Mouse (Mus musculus) ES-E14 (cell line): ENCODE measurements around the gene Samd14. TPM values are rescaled to one million over a fixed set of nuclear protein-coding genes. Genes with fewer than 3 reads are reported as not detected.

ENCODE experiments used
- DNase-seq: peaks from one replicate; pipeline ENCODE4 v3.0.0-alpha.2; 2013; ENCODE audit warnings: low read depth, low spot score
- H3K27ac ChIP-seq: 2 replicates; pipeline ENCODE4 v1.5.1; 2012; ENCODE audit warnings: low read depth, mild to moderate bottlenecking, low read length, moderate library complexity, mixed read lengths; ENCODE audit not compliant: poor library complexity, insufficient read depth, severe bottlenecking
- H3K36me3 ChIP-seq: 2 replicates; pipeline ENCODE4 v1.6.1; 2012; ENCODE audit warnings: mild to moderate bottlenecking, low read length, moderate library complexity, mixed read lengths; ENCODE audit not compliant: control insufficient read depth, poor library complexity, insufficient read depth, severe bottlenecking
- H3K4me1 ChIP-seq, 2 experiments: fragments of 150-350 bp in 1 of 2; sonication (generic) in 1 of 2; 2 replicates each; pipeline ENCODE4 v1.6.1; 2012; ENCODE audit warnings: low read length in 2 of 2, mild to moderate bottlenecking in 1 of 2, mixed read lengths in 1 of 2; ENCODE audit not compliant: control insufficient read depth in 2 of 2, insufficient read depth in 2 of 2, poor library complexity in 1 of 2
- H3K4me3 ChIP-seq, 2 experiments: fragments of 150-350 bp in 1 of 2; sonication (generic) in 1 of 2; 2 replicates each; pipeline ENCODE4 v1.5.1; 2012; ENCODE audit warnings: low read length in 2 of 2, low read depth in 1 of 2, mild to moderate bottlenecking in 1 of 2, mixed read lengths in 1 of 2; ENCODE audit not compliant: insufficient read depth in 1 of 2, poor library complexity in 1 of 2, severe bottlenecking in 1 of 2
- H3K9ac ChIP-seq: 2 replicates; pipeline ENCODE4 v1.6.1; 2012; ENCODE audit warnings: low read depth, mild to moderate bottlenecking, low read length, mixed read lengths; ENCODE audit not compliant: poor library complexity, insufficient read depth, severe bottlenecking
- H3K9me3 ChIP-seq: fragments of 150-350 bp; sonication (generic); 2 replicates; pipeline ENCODE4 v1.6.1; 2012; ENCODE audit warnings: low read depth, mild to moderate bottlenecking, low read length; ENCODE audit not compliant: control insufficient read depth, insufficient read depth
- CHD2 ChIP-seq: IDR thresholded peaks from 2 replicates; pipeline ENCODE4 v1.6.1; 2014; ENCODE audit warnings: mild to moderate bottlenecking, low read depth, low read length, inconsistent platforms
- HCFC1 ChIP-seq: IDR thresholded peaks from 2 replicates; pipeline ENCODE4 v1.6.1; 2012; ENCODE audit warnings: low read length, inconsistent platforms, borderline replicate concordance; ENCODE audit not compliant: insufficient read depth
- MAFK ChIP-seq: IDR thresholded peaks from 2 replicates; pipeline ENCODE4 v1.6.1; 2014; ENCODE audit warnings: mild to moderate bottlenecking, low read depth, low read length, inconsistent platforms; ENCODE audit not compliant: insufficient read depth
- ZC3H11A ChIP-seq: IDR thresholded peaks from 2 replicates; pipeline ENCODE4 v1.6.1; 2012; ENCODE audit warnings: low read depth, mild to moderate bottlenecking, inconsistent platforms, low read length, borderline replicate concordance
- ZNF384 ChIP-seq: IDR thresholded peaks from 2 replicates; pipeline ENCODE4 v1.6.1; 2012; ENCODE audit warnings: low read depth, low read length, inconsistent platforms
- in situ Hi-C, 2 experiments: fragments of 600-800 bp; cut with MboI; formaldehyde crosslinking; loops; one replicate each; pipeline ENCODE4 v1.15.1; 2025; ENCODE audit warnings: low sequenced_read_pairs in 2 of 2, inconsistent platforms in 1 of 2; ENCODE audit not compliant: unreplicated experiment in 2 of 2
- total RNA-seq: library from RNA; depleted of rRNA; stranded (reverse); fragments of 300-350 nt; gene quantifications from 2 replicates; pipeline ENCODE4 v1.2.3, GENCODE M21; 2012

Gene Samd14
- total RNA-seq, 1 experiment, result 0.89 TPM

DNA sequence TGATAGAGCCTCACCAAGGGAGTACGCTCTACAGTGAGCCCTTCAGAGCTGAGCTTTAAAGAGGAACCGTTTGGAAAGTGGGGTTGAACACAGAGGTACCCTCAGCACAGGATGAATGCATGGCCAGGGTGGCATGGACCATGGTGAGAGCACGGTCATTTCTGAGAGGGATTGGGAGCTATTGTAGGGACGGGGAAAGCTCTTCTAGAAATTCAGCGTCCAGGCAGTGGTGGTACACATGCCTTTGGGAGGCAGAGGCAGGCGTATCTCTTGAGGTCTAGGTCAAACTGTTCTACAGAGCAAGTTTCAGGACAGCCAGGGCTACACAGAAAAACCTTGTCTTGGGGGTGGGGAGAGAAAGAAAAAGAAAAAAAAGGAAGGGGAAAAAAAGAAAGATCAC is 12.7 kb upstream of the Samd14 start:
- no peak for TF ChIP-seq HCFC1
- TF ChIP-seq CHD2, result no peak
- Histone ChIP-seq H3K4me1 (peaks cover 0 to 23% of the 10 kb centered on the region in 2 experiments; a peak in 2 of 4 replicates), H3K9ac (no peak overlapping the region), H3K4me3 (no peak overlapping the region), H3K27ac (no peak overlapping the region), H3K9me3 (no peaks in the 10 kb centered on the region), H3K36me3 (peaks cover 21% of the 10 kb centered on the region)
- DNase-seq, result no peak
- in situ Hi-C loops, result no loop called here

DNA sequence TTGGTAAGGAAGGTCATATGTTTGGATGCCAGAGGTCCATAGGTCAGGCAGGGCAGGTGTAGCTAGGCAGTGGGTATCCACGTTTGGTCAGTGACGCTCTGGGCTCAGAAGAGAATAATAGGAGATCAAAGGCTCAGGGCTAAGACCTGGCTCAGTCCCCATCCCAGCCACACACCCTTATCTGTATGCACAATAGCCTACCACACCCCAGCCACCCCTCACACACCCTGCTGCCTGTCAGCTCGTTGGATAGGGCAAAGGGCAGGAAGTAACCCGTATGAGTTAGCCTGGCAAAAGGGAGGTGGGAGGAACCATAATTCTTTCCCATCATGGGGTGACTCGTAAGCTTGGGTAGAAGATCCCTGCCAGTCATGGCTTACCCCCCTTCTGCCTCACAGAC is 12.1 kb upstream of the Samd14 start:
- no peak for DNase-seq
- Histone ChIP-seq H3K27ac (no peak overlapping the region), H3K4me1 (peaks cover 0 to 17% of the 10 kb centered on the region in 2 experiments; a peak in 2 of 4 replicates), H3K9me3 (no peaks in the 10 kb centered on the region), H3K9ac (no peak overlapping the region), H3K36me3 (peaks cover 25% of the 10 kb centered on the region), H3K4me3 (no peak overlapping the region)
- no peak for TF ChIP-seq CHD2
- no peak for TF ChIP-seq HCFC1
- no peak for TF ChIP-seq ZNF384
- no peak for TF ChIP-seq ZC3H11A
- no peak for TF ChIP-seq MAFK
- in situ Hi-C loops, result no loop called here

DNA sequence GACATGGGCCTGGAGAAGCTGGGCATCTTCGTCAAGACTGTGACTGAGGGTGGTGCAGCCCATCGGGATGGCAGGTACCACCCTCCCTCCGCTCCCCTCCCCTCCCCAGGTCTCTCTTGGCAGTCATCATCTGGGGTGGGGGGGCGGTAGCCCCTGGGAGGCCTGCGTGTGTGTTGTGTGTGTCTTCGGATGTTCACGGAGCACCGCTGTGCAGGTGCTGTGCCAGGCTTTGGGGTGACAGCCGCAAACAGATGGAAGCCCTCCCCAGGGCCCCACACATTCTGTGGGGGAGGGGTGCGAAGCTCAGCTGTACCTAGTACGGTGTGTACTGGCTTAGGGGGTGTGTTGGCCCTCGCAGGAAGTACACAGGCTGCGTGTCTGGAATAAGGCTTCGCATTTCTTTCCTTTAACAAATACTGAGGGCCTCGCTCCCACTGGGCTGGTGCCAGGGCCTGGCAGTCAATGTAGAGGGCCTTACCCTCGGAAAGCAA is 11.6 kb upstream of the Samd14 start:
- Histone ChIP-seq H3K4me1 (peaks cover 0 to 17% of the 10 kb centered on the region in 2 experiments; a peak in 2 of 4 replicates), H3K27ac (no peak overlapping the region)

DNA sequence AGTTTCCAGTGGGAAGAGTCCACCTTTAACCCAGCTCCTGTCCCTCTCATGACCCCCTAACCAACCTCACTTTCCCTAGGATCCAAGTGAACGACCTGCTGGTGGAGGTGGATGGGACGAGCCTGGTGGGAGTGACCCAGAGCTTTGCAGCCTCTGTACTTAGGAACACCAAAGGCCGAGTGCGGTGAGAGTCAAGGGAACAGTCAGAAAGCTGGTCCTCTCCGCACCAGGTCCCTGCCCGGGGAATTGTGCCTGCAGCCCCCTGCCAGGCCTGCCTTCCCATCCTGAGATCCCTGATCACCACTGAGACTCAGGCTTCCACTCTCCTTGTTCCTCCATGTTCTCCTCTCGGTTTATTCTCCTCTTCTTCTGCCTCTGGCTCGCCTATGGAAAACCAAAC is 9.6 kb upstream of the Samd14 start:
- peaks cover 0 to 9% of the 10 kb centered on the region in 2 experiments; a peak in 1 of 4 replicates for H3K4me1 ChIP-seq
- H3K36me3 ChIP-seq, result peaks cover 33% of the 10 kb centered on the region
- no peak overlapping the region for H3K9ac ChIP-seq
- H3K27ac ChIP-seq, result no peak overlapping the region
- DNase-seq, result no peak
- H3K4me3 ChIP-seq, result no peak overlapping the region
- in situ Hi-C loops, result no loop called here
- no peaks in the 10 kb centered on the region for H3K9me3 ChIP-seq
- no peak for TF ChIP-seq HCFC1
- no peak for TF ChIP-seq ZC3H11A
- TF ChIP-seq CHD2, result no peak
- no peak for TF ChIP-seq ZNF384
- TF ChIP-seq MAFK, result no peak

More for the DNA sequence above, 11.6 kb upstream of the Samd14 start:
- Histone ChIP-seq H3K9me3 (no peaks in the 10 kb centered on the region), H3K4me3 (no peak overlapping the region), H3K9ac (no peak overlapping the region), H3K36me3 (peaks cover 26% of the 10 kb centered on the region)
- no peak for TF ChIP-seq CHD2
- TF ChIP-seq ZNF384, result no peak
- no peak for TF ChIP-seq MAFK
- TF ChIP-seq HCFC1, result no peak
- TF ChIP-seq ZC3H11A, result no peak
- in situ Hi-C loops, result no loop called here
- DNase-seq, result no peak

DNA sequence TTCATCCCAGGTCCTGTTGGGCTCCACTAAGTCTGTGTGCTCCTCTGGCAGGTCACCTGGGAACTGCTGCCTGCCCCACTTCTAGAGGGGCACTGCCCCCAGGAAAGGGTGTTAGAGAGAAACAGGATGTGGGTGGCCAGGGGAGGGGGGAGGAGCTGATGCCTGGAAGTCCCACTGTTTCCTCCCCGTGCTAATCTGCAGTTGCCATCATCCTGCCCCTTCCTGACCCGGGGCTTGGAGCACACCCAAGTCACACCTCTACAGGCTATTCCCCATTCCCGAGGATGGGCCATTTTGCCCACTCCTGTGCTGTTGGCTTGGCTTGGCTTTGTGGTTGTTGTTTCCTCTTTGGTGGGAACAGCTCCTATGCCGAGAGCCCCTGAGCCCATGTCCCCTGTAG is 9.1 kb upstream of the Samd14 start:
- Histone ChIP-seq H3K9ac (no peak overlapping the region), H3K4me1 (peaks cover 0 to 9% of the 10 kb centered on the region in 2 experiments; a peak in 1 of 4 replicates), H3K36me3 (peaks cover 34% of the 10 kb centered on the region), H3K9me3 (no peaks in the 10 kb centered on the region), H3K27ac (no peak overlapping the region), H3K4me3 (no peak overlapping the region)
- no peak for TF ChIP-seq HCFC1
- TF ChIP-seq CHD2, result no peak
- TF ChIP-seq ZC3H11A, result no peak
- no peak for TF ChIP-seq ZNF384
- no peak for TF ChIP-seq MAFK
- no peak for DNase-seq
- in situ Hi-C loops, result no loop called here
